Comparison of ENCODE assay signal across 26 mouse cellular contexts in genomic region chr1:54563923-54564322, GRCm38 (mm10). TPM values are rescaled to one million over a fixed set of nuclear protein-coding genes. Genes with fewer than 3 reads are reported as not detected.
DNase-seq lines count a peak whose midpoint lies in the region; ATAC-seq and TF ChIP-seq lines count a peak whose summit lies in the region.
"Had no signal": no experiment of that assay in that cellular context is flagged by ENCODE, and none has a peak within 500 bp of the region (broad histone marks: within the 10 kb centered on the region; RNA-seq: fewer than 3 reads in every experiment).

No protein-coding gene starts in this region.

- H3K36me3 ChIP-seq in liver, adult 2 months (ENCODE audit: control insufficient read depth, insufficient read depth, low read length): no peaks in the 10 kb centered on the region
- H3K36me3 ChIP-seq in liver, embryonic 12.5 days: no peaks in the 10 kb centered on the region
- H3K36me3 ChIP-seq in megakaryocyte, embryonic 14.5 days (replicated peaks; ENCODE audit: low read length): no peaks in the 10 kb centered on the region
- H3K36me3 ChIP-seq in splenic B cell, adult 2 months (ENCODE audit: control insufficient read depth, insufficient read depth, low read length, poor library complexity, severe bottlenecking): no peaks in the 10 kb centered on the region
- no peaks in the 10 kb centered on the region for H3K36me3 ChIP-seq in kidney, embryonic 16.5 days (ENCODE audit: insufficient read depth, low read length)
- H3K36me3 ChIP-seq: embryonic facial prominence, embryonic 15.5 days; forebrain, embryonic 15.5 days; intestine, embryonic 15.5 days; limb, embryonic 13.5 days; lung, embryonic 15.5 days had no signal

- H3K27ac ChIP-seq in liver, adult 2 months (replicated peaks; ENCODE audit: insufficient read depth, low read depth, low read length): no peak overlapping the region
- no peak overlapping the region for H3K27ac ChIP-seq in liver, embryonic 12.5 days
- H3K27ac ChIP-seq in brown adipose tissue, adult 24 weeks (replicated peaks; ENCODE audit: low read depth, low read length): peak overlapping the region; percentile 72
- no peak overlapping the region for H3K27ac ChIP-seq in kidney, embryonic 16.5 days (ENCODE audit: low read length)
- H3K27ac ChIP-seq: embryonic facial prominence, embryonic 15.5 days; forebrain, embryonic 15.5 days; intestine, embryonic 15.5 days; limb, embryonic 13.5 days; liver, embryonic 14.5 days; lung, embryonic 15.5 days had no signal

- no peaks in the 10 kb centered on the region for H3K27me3 ChIP-seq in liver, adult 2 months (ENCODE audit: control insufficient read depth, insufficient read depth, low read length)
- H3K27me3 ChIP-seq in liver, embryonic 12.5 days (replicated peaks): peaks cover 8% of the 10 kb centered on the region; the same call in 1 of the 2 replicates
- peaks cover 10% of the 10 kb centered on the region for H3K27me3 ChIP-seq in megakaryocyte, embryonic 14.5 days (replicated peaks)
- H3K27me3 ChIP-seq in splenic B cell, adult 2 months (ENCODE audit: control insufficient read depth, insufficient read depth, low read length, poor library complexity, severe bottlenecking): no peaks in the 10 kb centered on the region
- H3K27me3 ChIP-seq in kidney, embryonic 16.5 days (ENCODE audit: insufficient read depth, low read length): no peaks in the 10 kb centered on the region
- H3K27me3 ChIP-seq: embryonic facial prominence, embryonic 15.5 days; forebrain, embryonic 15.5 days; intestine, embryonic 15.5 days; limb, embryonic 13.5 days; lung, embryonic 15.5 days had no signal

- no peaks in the 10 kb centered on the region for H3K79me2 ChIP-seq in liver, adult 2 months (ENCODE audit: control insufficient read depth, insufficient read depth, low read length)

- no peak overlapping the region for H3K9ac ChIP-seq in liver, adult 2 months (ENCODE audit: low read depth, low read length)
- no peak overlapping the region for H3K9ac ChIP-seq in liver, embryonic 12.5 days
- H3K9ac ChIP-seq in kidney, embryonic 16.5 days (replicated peaks; ENCODE audit: low read length): no peak overlapping the region
- H3K9ac ChIP-seq: embryonic facial prominence, embryonic 15.5 days; forebrain, embryonic 15.5 days; intestine, embryonic 15.5 days; limb, embryonic 13.5 days; liver, embryonic 14.5 days; lung, embryonic 15.5 days had no signal

- DNase-seq in liver, adult 2 months (ENCODE audit: extremely low read depth, low read depth, low spot score): peak; percentile 30
- DNase-seq in splenic B cell, adult 2 months (ENCODE audit: low read depth, low spot score): peak; percentile 24
- DNase-seq in thymus, adult 18-20 months: no peak
- DNase-seq: adrenal gland, adult 2 months; B cell, adult 2 months; cerebellum, adult 2 months; cerebellum, postnatal 25 days; gastrocnemius, postnatal 10 days; heart, postnatal 36 days; kidney, adult 9 months; kidney, postnatal 36 days; midbrain, embryonic 14.5 days; thymus, postnatal 14 days had no signal

- TF ChIP-seq CTCF in liver, adult 2 months (IDR thresholded peaks at IDR 0.05; ENCODE audit: low read depth, low read length): no peak

- no peaks in the 10 kb centered on the region for H3K9me3 ChIP-seq in liver, embryonic 12.5 days (replicated peaks)
- H3K9me3 ChIP-seq in megakaryocyte, embryonic 14.5 days: no peaks in the 10 kb centered on the region
- H3K9me3 ChIP-seq in kidney, embryonic 16.5 days (ENCODE audit: low read length): no peaks in the 10 kb centered on the region
- H3K9me3 ChIP-seq: embryonic facial prominence, embryonic 15.5 days; forebrain, embryonic 15.5 days; intestine, embryonic 15.5 days; limb, embryonic 13.5 days; lung, embryonic 15.5 days had no signal

- no peak for ATAC-seq in liver, embryonic 12.5 days
- ATAC-seq in kidney, embryonic 16.5 days (ENCODE audit: low FRiP score, low TSS enrichment): no peak
- ATAC-seq: forebrain, embryonic 15.5 days; hindbrain, embryonic 16.5 days; intestine, embryonic 15.5 days had no signal

- no peak overlapping the region for H3K4me3 ChIP-seq in liver, adult 2 months (ENCODE audit: insufficient read depth, low read depth, low read length)
- no peak overlapping the region for H3K4me3 ChIP-seq in liver, embryonic 12.5 days
- H3K4me3 ChIP-seq in brown adipose tissue, adult 24 weeks (ENCODE audit: insufficient read depth, low read depth, low read length): no peak overlapping the region
- H3K4me3 ChIP-seq in megakaryocyte, embryonic 14.5 days (replicated peaks): peak overlapping the region; percentile 46
- H3K4me3 ChIP-seq in kidney, embryonic 16.5 days (ENCODE audit: low read length): no peak overlapping the region
- H3K4me3 ChIP-seq: embryonic facial prominence, embryonic 15.5 days; forebrain, embryonic 15.5 days; intestine, embryonic 15.5 days; limb, embryonic 13.5 days; lung, embryonic 15.5 days; myocyte had no signal

- 90% methylated on average over 6 of the region's 6 CpGs for WGBS in liver, adult 2 months
- 59% methylated on average over 6 of the region's 6 CpGs for WGBS in liver, embryonic 12.5 days (ENCODE audit: insufficient replicate concordance)
- 86% methylated on average over 6 of the region's 6 CpGs for WGBS in kidney, embryonic 16.5 days

- H3K4me2 ChIP-seq in liver, embryonic 12.5 days: no peak overlapping the region
- H3K4me2 ChIP-seq in kidney, embryonic 16.5 days (replicated peaks; ENCODE audit: low read depth, low read length): no peak overlapping the region
- H3K4me2 ChIP-seq: embryonic facial prominence, embryonic 15.5 days; forebrain, embryonic 15.5 days; intestine, embryonic 15.5 days; limb, embryonic 13.5 days; lung, embryonic 15.5 days had no signal

- no peak for TF ChIP-seq POLR2A in liver, adult 2 months (IDR thresholded peaks at IDR 0.05; ENCODE audit: extremely low read depth, insufficient read depth, low read length)

- no peaks in the 10 kb centered on the region for H3K4me1 ChIP-seq in liver, adult 2 months (ENCODE audit: control insufficient read depth, insufficient read depth, low read length)
- no peaks in the 10 kb centered on the region for H3K4me1 ChIP-seq in liver, embryonic 12.5 days
- H3K4me1 ChIP-seq in brown adipose tissue, adult 24 weeks (ENCODE audit: control insufficient read depth, insufficient read depth, insufficient read length, low read length): no peaks in the 10 kb centered on the region
- H3K4me1 ChIP-seq in megakaryocyte, embryonic 14.5 days: no peaks in the 10 kb centered on the region
- no peaks in the 10 kb centered on the region for H3K4me1 ChIP-seq in kidney, embryonic 16.5 days (ENCODE audit: insufficient read depth, low read length)
- H3K4me1 ChIP-seq: embryonic facial prominence, embryonic 15.5 days; forebrain, embryonic 15.5 days; intestine, embryonic 15.5 days; limb, embryonic 13.5 days; lung, embryonic 15.5 days had no signal

RNA-seq across cellular contexts. Expression of gene Pgap1, which starts 6.4 kb away (rescaled TPM):
- total RNA-seq in liver, adult 2 months (2014; rRNA removed): 11.7 and 15.0 TPM in 2 replicates
- 1.5 and 1.6 TPM in 2 replicates for polyA plus RNA-seq in liver, adult 2 months (2012; rRNA removed)
- polyA plus RNA-seq in liver, embryonic 12.5 days (2016; fragmentation: Nextera tagmentation; extraction: Ambion mirVana): 1.3 and 1.7 TPM in 2 replicates
- 0.71 and 1.3 TPM in 2 replicates for polyA plus RNA-seq in brown adipose tissue, adult 24 weeks (2012; ENCODE audit: insufficient read depth, insufficient read length, missing spikeins)
- 0.01 TPM in 1 of 2 replicates, not detected in the other for polyA plus RNA-seq in megakaryocyte, embryonic 14.5 days (2012; ENCODE audit: insufficient read depth, low replicate concordance)
- polyA plus RNA-seq in kidney, embryonic 16.5 days (2015; fragmentation: Nextera tagmentation; extraction: Ambion mirVana): 7.4 and 8.2 TPM in 2 replicates
- total RNA-seq: MEL had no signal

Comparison
In these comparisons a context has a peak if more than half of its experiments do, and no peak if none do; other contexts are left out.
1. DNase-seq: peak in liver, adult 2 months (single experiment) and splenic B cell, adult 2 months (single experiment); none in thymus, adult 18-20 months (0 of 2).